24 mouse cellular contexts compared by ENCODE assay signal in the genomic region with DNA sequence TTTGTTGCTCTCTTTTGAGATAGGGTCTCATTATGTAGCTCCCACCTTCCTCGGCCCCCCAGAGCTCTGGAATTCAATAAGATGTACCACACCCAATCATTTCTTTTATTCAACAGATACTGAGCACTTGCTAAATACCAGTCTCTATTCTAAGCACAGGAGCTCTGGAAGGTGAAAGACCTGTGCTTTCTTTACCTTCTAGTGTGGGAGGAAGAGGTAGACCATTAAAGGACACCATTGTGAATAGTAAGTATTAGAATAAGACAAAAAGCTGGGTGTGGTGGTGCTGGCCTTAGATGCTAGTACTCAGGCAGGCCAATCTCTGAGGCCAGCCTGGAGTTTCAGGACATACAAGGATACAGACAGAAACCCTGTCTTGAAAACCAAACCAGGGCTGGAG. TPM values are rescaled to one million over a fixed set of nuclear protein-coding genes. Genes with fewer than 3 reads are reported as not detected.
DNase-seq lines count a peak whose midpoint lies in the region; TF ChIP-seq lines count a peak whose summit lies in the region.
"Had no signal": no experiment of that assay in that cellular context is flagged by ENCODE, and none has a peak within 500 bp of the region (broad histone marks: within the 10 kb centered on the region; RNA-seq: fewer than 3 reads in every experiment).

No protein-coding gene starts in this region.

- no peak for TF ChIP-seq CTCF in heart, adult 2 months (IDR thresholded peaks at IDR 0.05)
- TF ChIP-seq CTCF in ES-Bruce4 (IDR thresholded peaks at IDR 0.05; ENCODE audit: low read depth, low read length): no peak

- H3K9ac ChIP-seq in heart, adult 2 months (ENCODE audit: low read depth, low read length): no peak overlapping the region
- H3K9ac ChIP-seq in ES-Bruce4 (ENCODE audit: low read depth, poor library complexity, severe bottlenecking): no peak overlapping the region
- H3K9ac ChIP-seq: embryonic facial prominence, embryonic 13.5 days; forebrain, embryonic 13.5 days; hindbrain, embryonic 12.5 days; hindbrain, embryonic 15.5 days had no signal

- no peak for TF ChIP-seq POLR2A in heart, adult 2 months (IDR thresholded peaks at IDR 0.05; ENCODE audit: insufficient read depth, low read depth, low read length)
- no peak for TF ChIP-seq POLR2A in ES-Bruce4 (IDR thresholded peaks at IDR 0.05; ENCODE audit: insufficient read depth, low read length)

- H3K9me3 ChIP-seq in ES-Bruce4 (replicated peaks; ENCODE audit: control insufficient read depth, insufficient read depth, low read length, poor library complexity, severe bottlenecking): no peaks in the 10 kb centered on the region
- H3K9me3 ChIP-seq: embryonic facial prominence, embryonic 10.5 days; embryonic facial prominence, embryonic 13.5 days; forebrain, embryonic 10.5 days; forebrain, embryonic 13.5 days; hindbrain, embryonic 12.5 days; hindbrain, embryonic 15.5 days had no signal

- no peak overlapping the region for H3K4me3 ChIP-seq in heart, adult 2 months
- no peak overlapping the region for H3K4me3 ChIP-seq in ES-Bruce4 (ENCODE audit: low read depth, low read length)
- H3K4me3 ChIP-seq: embryonic facial prominence, embryonic 10.5 days; embryonic facial prominence, embryonic 13.5 days; erythroblast, embryonic 14.5 days; forebrain, embryonic 10.5 days; forebrain, embryonic 13.5 days; hindbrain, embryonic 12.5 days; hindbrain, embryonic 15.5 days had no signal

- no peaks in the 10 kb centered on the region for H3K36me3 ChIP-seq in heart, adult 2 months (ENCODE audit: control insufficient read depth, insufficient read depth, low read length)
- no peaks in the 10 kb centered on the region for H3K36me3 ChIP-seq in ES-Bruce4 (ENCODE audit: control insufficient read depth, insufficient read depth, low read length, poor library complexity, severe bottlenecking)
- H3K36me3 ChIP-seq: embryonic facial prominence, embryonic 10.5 days; embryonic facial prominence, embryonic 13.5 days; forebrain, embryonic 10.5 days; hindbrain, embryonic 12.5 days; hindbrain, embryonic 15.5 days had no signal

- H3K79me2 ChIP-seq in heart, adult 2 months (replicated peaks; ENCODE audit: control insufficient read depth, insufficient read depth, low read length): no peaks in the 10 kb centered on the region

- 85% methylated on average over 1 of the region's 1 CpGs for WGBS in heart, adult 2 months

- intact Hi-C loops in heart, adult 2 months (cut with DNase I): no loop called here

- DNase-seq in heart, adult 11 months: peak; percentile 42
- DNase-seq in heart, adult 2 months: no peak
- DNase-seq in NIH3T3 (ENCODE audit: low read depth): peak; percentile 7
- no peak for DNase-seq in urinary bladder, adult 2 months (ENCODE audit: low spot score)
- no peak for DNase-seq in adrenal gland, adult (ENCODE audit: inconsistent age in 2 of 2, low spot score in 1 of 2)
- no peak for DNase-seq in adrenal gland, adult 18-20 months (ENCODE audit: low spot score in 2 of 2)
- DNase-seq: adrenal gland, postnatal 10 days; B cell, adult 2 months; cerebellum, adult 11 months; cerebellum, adult 2 months; cerebellum, adult 9-11 months; cerebellum, postnatal 25 days; embryo, embryonic 11 days; gastrocnemius, postnatal 14 days; kidney, adult 2 months had no signal

- TF ChIP-seq EP300 in heart, adult 2 months (IDR thresholded peaks at IDR 0.05; ENCODE audit: insufficient read depth, low read depth, low read length): no peak
- TF ChIP-seq EP300 in ES-Bruce4 (IDR thresholded peaks at IDR 0.05; ENCODE audit: insufficient read depth, low read depth, low read length): no peak

- H3K27ac ChIP-seq in heart, adult 2 months: no peak overlapping the region
- peak overlapping the region; percentile 61; the same call in 1 of the 2 replicates for H3K27ac ChIP-seq in ES-Bruce4 (ENCODE audit: insufficient read depth, low read length)
- H3K27ac ChIP-seq: embryonic facial prominence, embryonic 10.5 days; embryonic facial prominence, embryonic 13.5 days; forebrain, embryonic 10.5 days; forebrain, embryonic 13.5 days; hindbrain, embryonic 12.5 days; hindbrain, embryonic 15.5 days had no signal

- H3K4me1 ChIP-seq in heart, adult 2 months (ENCODE audit: control insufficient read depth, insufficient read depth, low read length): no peaks in the 10 kb centered on the region
- peaks cover 3% of the 10 kb centered on the region for H3K4me1 ChIP-seq in ES-Bruce4 (ENCODE audit: control insufficient read depth, insufficient read depth, low read length)
- H3K4me1 ChIP-seq: embryonic facial prominence, embryonic 10.5 days; embryonic facial prominence, embryonic 13.5 days; forebrain, embryonic 10.5 days; forebrain, embryonic 13.5 days; hindbrain, embryonic 12.5 days; hindbrain, embryonic 15.5 days had no signal

- H3K27me3 ChIP-seq in heart, adult 2 months (ENCODE audit: control insufficient read depth, insufficient read depth, low read length): no peaks in the 10 kb centered on the region
- no peaks in the 10 kb centered on the region for H3K27me3 ChIP-seq in ES-Bruce4 (ENCODE audit: control insufficient read depth, insufficient read depth, low read length, poor library complexity, severe bottlenecking)
- H3K27me3 ChIP-seq: CH12.LX; embryonic facial prominence, embryonic 13.5 days; forebrain, embryonic 13.5 days; hindbrain, embryonic 12.5 days; hindbrain, embryonic 15.5 days had no signal

RNA-seq across cellular contexts. Expression of a gene that starts 6.7 kb away (rescaled TPM):
- 10 to 100 TPM; 37.3 to 49.6 TPM for total RNA-seq in heart, adult 2 months (2021)
- 27.4 and 58.5 TPM in 2 replicates for polyA plus RNA-seq in heart, adult 2 months (2012; rRNA removed)
- 370 and 372 TPM in 2 replicates for polyA plus RNA-seq in ES-Bruce4 (2011; ENCODE audit: insufficient read depth, insufficient read length, low read depth, missing spikeins)
- polyA plus RNA-seq in urinary bladder, adult 2 months (2012; rRNA removed): 78.7 and 103 TPM in 2 replicates
- 10 to 100 TPM; 76.5 to 89.7 TPM for total RNA-seq in adrenal gland, adult 18-20 months (2021)

RNA-seq across cellular contexts. Expression of a gene that starts 27.3 kb away (rescaled TPM):
- 10 to 100 TPM; 13.4 to 15.3 TPM for total RNA-seq in heart, adult 2 months (2021)
- polyA plus RNA-seq in heart, adult 2 months (2012; rRNA removed): 10.0 and 17.7 TPM in 2 replicates
- polyA plus RNA-seq in ES-Bruce4 (2011; ENCODE audit: insufficient read depth, insufficient read length, low read depth, missing spikeins): 37.7 and 38.0 TPM in 2 replicates
- 26.5 and 31.2 TPM in 2 replicates for polyA plus RNA-seq in urinary bladder, adult 2 months (2012; rRNA removed)
- total RNA-seq in adrenal gland, adult 18-20 months (2021): 10 to 100 TPM; 28.7 to 37.1 TPM

Comparison
In these comparisons a context has a peak if more than half of its experiments do, and no peak if none do; other contexts are left out.
1. DNase-seq: peak in heart, adult 11 months (single experiment) and NIH3T3 (single experiment); none in heart, adult 2 months (0 of 2), urinary bladder, adult 2 months (single experiment), adrenal gland, adult (0 of 2) and adrenal gland, adult 18-20 months (0 of 2).